Mouse (Mus musculus) limb, embryonic 11.5 days (tissue): ENCODE measurements at regions not wholly inside any gene's neighbourhood (a gene's known extent, or its start where the extent isn't known, plus 50 kb on each side); places are given as distances from the start of the nearest gene placed in this dataset.
A peak's percentile ranks its signal among the peaks of the same experiment; 100 is the strongest.

Experiments used
- ATAC-seq: fragments of 200-750 bp; cut with Nextera tagmentation; 2 replicates; pipeline ENCODE4 v1.8.0; 2017; ENCODE audit warnings: low read depth; ENCODE audit not compliant: insufficient number of reproducible peaks, low FRiP score, low TSS enrichment
- DNase-seq: peaks from one replicate; pipeline ENCODE4 v3.0.0-alpha.2; 2015; ENCODE audit warnings: low spot score
- H3K27ac ChIP-seq: fragments of 300-500 bp; sonication (generic); replicated peaks from 2 replicates; pipeline ENCODE4 v1.5.1; 2014; ENCODE audit warnings: low read depth, mild to moderate bottlenecking, low read length
- H3K27me3 ChIP-seq: fragments of 300-500 bp; sonication (generic); 2 replicates; pipeline ENCODE4 v1.6.1; 2014; ENCODE audit warnings: mild to moderate bottlenecking, low read length, mixed read lengths; ENCODE audit not compliant: control insufficient read depth, insufficient read depth
- H3K36me3 ChIP-seq: fragments of 300-500 bp; sonication (generic); 2 replicates; pipeline ENCODE4 v1.6.1; 2014; ENCODE audit warnings: mild to moderate bottlenecking, low read length, moderate library complexity, mixed read lengths; ENCODE audit not compliant: control insufficient read depth, insufficient read depth
- H3K4me1 ChIP-seq: fragments of 300-500 bp; sonication (generic); 2 replicates; pipeline ENCODE4 v1.6.1; 2014; ENCODE audit warnings: low read length, mixed read lengths; ENCODE audit not compliant: control insufficient read depth, insufficient read depth
- H3K4me2 ChIP-seq: fragments of 300-500 bp; sonication (generic); 2 replicates; pipeline ENCODE4 v1.6.1; 2014; ENCODE audit warnings: low read depth, mild to moderate bottlenecking, moderate library complexity; ENCODE audit not compliant: severe bottlenecking
- H3K4me3 ChIP-seq: fragments of 300-500 bp; sonication (generic); 2 replicates; pipeline ENCODE4 v1.5.1; 2014; ENCODE audit warnings: low read depth, low read length
- H3K9ac ChIP-seq: fragments of 300-500 bp; sonication (generic); 2 replicates; pipeline ENCODE4 v1.6.1; 2014; ENCODE audit warnings: mild to moderate bottlenecking, low read length
- H3K9me3 ChIP-seq: fragments of 300-500 bp; sonication (generic); 2 replicates; pipeline ENCODE4 v1.6.1; 2016; ENCODE audit warnings: low read length; ENCODE audit not compliant: control insufficient read depth
- WGBS: fragments of 180-500 bp; shearing (Covaris S2); extraction: QIAGEN DNeasy Blood & Tissue Kit; methylation state at CpG from one replicate; pipeline ENCODE4 v1.1.7; 2014; 5-methylcytosine and 5-hydroxymethylcytosine counted together

- Histone ChIP-seq H3K27me3 (no peaks in the 10 kb centered on the region), H3K4me3 (no peak overlapping the region), H3K27ac (no peak overlapping the region), H3K4me2 (no peak overlapping the region), H3K9me3 (no peaks in the 10 kb centered on the region), H3K9ac (no peak overlapping the region), H3K4me1 (no peaks in the 10 kb centered on the region), H3K36me3 (no peaks in the 10 kb centered on the region)
- whole genome bisulfite sequencing: 74% methylated on average over 4 of the region's 4 CpGs
- ATAC-seq (no peak), DNase-seq (no peak)
Measured at GRCm38 (mm10) chr11:19109055-19109454, 90.3 kb upstream of the Meis1 start.

- no peak overlapping the region for H3K9ac ChIP-seq
- no peaks in the 10 kb centered on the region for H3K4me1 ChIP-seq
- H3K4me2 ChIP-seq: no peak overlapping the region
- H3K27me3 ChIP-seq: no peaks in the 10 kb centered on the region
- no peak for ATAC-seq
- H3K9me3 ChIP-seq: no peaks in the 10 kb centered on the region
- H3K27ac ChIP-seq: no peak overlapping the region
- no peak for DNase-seq
- no peaks in the 10 kb centered on the region for H3K36me3 ChIP-seq
- no peak overlapping the region for H3K4me3 ChIP-seq
- 57% methylated on average over 7 of the region's 7 CpGs for WGBS
Measured at GRCm38 (mm10) chr11:19111916-19112575, 93.3 kb upstream of the Meis1 start.

- Histone ChIP-seq H3K27ac (no peak overlapping the region), H3K9ac (no peak overlapping the region), H3K4me3 (no peak overlapping the region), H3K36me3 (no peaks in the 10 kb centered on the region), H3K27me3 (no peaks in the 10 kb centered on the region), H3K4me2 (no peak overlapping the region), H3K9me3 (no peaks in the 10 kb centered on the region), H3K4me1 (no peaks in the 10 kb centered on the region)
- no peak for ATAC-seq
- WGBS: 66% methylated on average over 2 of the region's 2 CpGs
- no peak for DNase-seq
Measured at GRCm38 (mm10) chr11:19117121-19117520, 98.3 kb upstream of the Meis1 start.

GRCm38 (mm10) chr11:19118258-19118657, 99.5 kb upstream of the Meis1 start:
- WGBS: 66% methylated on average over 4 of the region's 4 CpGs
- Histone ChIP-seq H3K4me2 (no peak overlapping the region), H3K4me1 (no peaks in the 10 kb centered on the region), H3K4me3 (no peak overlapping the region), H3K36me3 (no peaks in the 10 kb centered on the region), H3K27me3 (no peaks in the 10 kb centered on the region), H3K9me3 (no peaks in the 10 kb centered on the region), H3K9ac (no peak overlapping the region), H3K27ac (no peak overlapping the region)
- ATAC-seq: no peak
- DNase-seq: no peak

GRCm38 (mm10) chr11:19119927-19120827, 101.4 kb upstream of the Meis1 start:
- no peaks in the 10 kb centered on the region for H3K9me3 ChIP-seq
- H3K36me3 ChIP-seq: no peaks in the 10 kb centered on the region
- no peak overlapping the region for H3K9ac ChIP-seq
- 65% methylated on average over 8 of the region's 8 CpGs for WGBS
- no peaks in the 10 kb centered on the region for H3K4me1 ChIP-seq
- H3K27ac ChIP-seq: no peak overlapping the region
- H3K27me3 ChIP-seq: no peaks in the 10 kb centered on the region
- DNase-seq: no peak
- H3K4me3 ChIP-seq: no peak overlapping the region
- ATAC-seq: no peak
- no peak overlapping the region for H3K4me2 ChIP-seq

GRCm38 (mm10) chr11:19120871-19121270, 102.1 kb upstream of the Meis1 start:
- Histone ChIP-seq H3K9me3 (no peaks in the 10 kb centered on the region), H3K4me1 (no peaks in the 10 kb centered on the region), H3K4me3 (no peak overlapping the region), H3K36me3 (no peaks in the 10 kb centered on the region), H3K9ac (no peak overlapping the region), H3K27me3 (no peaks in the 10 kb centered on the region), H3K4me2 (no peak overlapping the region), H3K27ac (no peak overlapping the region)
- no peak for ATAC-seq
- WGBS: 73% methylated on average over 3 of the region's 3 CpGs
- no peak for DNase-seq

- Histone ChIP-seq H3K4me1 (no peaks in the 10 kb centered on the region), H3K27ac (no peak overlapping the region), H3K4me2 (no peak overlapping the region), H3K9me3 (no peaks in the 10 kb centered on the region), H3K36me3 (no peaks in the 10 kb centered on the region), H3K4me3 (no peak overlapping the region), H3K27me3 (no peaks in the 10 kb centered on the region), H3K9ac (no peak overlapping the region)
- no peak for ATAC-seq
- WGBS: 48% methylated on average over 2 of the region's 2 CpGs
- no peak for DNase-seq
Measured at GRCm38 (mm10) chr11:19135375-19136050, 116.7 kb upstream of the Meis1 start.

- DNase-seq (peak; percentile 33), ATAC-seq (no peak)
- no peak overlapping the region for H3K4me2 ChIP-seq
Measured at GRCm38 (mm10) chr11:19138423-19138822, 119.6 kb upstream of the Meis1 start.

More at GRCm38 (mm10) chr11:19138423-19138822, 119.6 kb upstream of the Meis1 start:
- no peak overlapping the region for H3K9ac ChIP-seq
- no peaks in the 10 kb centered on the region for H3K4me1 ChIP-seq
- WGBS: 74% methylated on average over 5 of the region's 5 CpGs
- no peak overlapping the region for H3K27ac ChIP-seq
- no peaks in the 10 kb centered on the region for H3K27me3 ChIP-seq
- H3K36me3 ChIP-seq: no peaks in the 10 kb centered on the region
- no peaks in the 10 kb centered on the region for H3K9me3 ChIP-seq
- H3K4me3 ChIP-seq: no peak overlapping the region
